Mouse (Mus musculus) embryonic facial prominence, embryonic 13.5 days (tissue): Measurements from ENCODE around the gene Mfsd1. TPM values are rescaled to one million over a fixed set of nuclear protein-coding genes. Genes with fewer than 3 reads are reported as not detected.

Experiments used
- ATAC-seq: fragments of 200-750 bp; cut with Nextera tagmentation; 2 replicates; pipeline ENCODE4 v1.8.0; 2017; ENCODE audit warnings: low read depth; ENCODE audit not compliant: insufficient number of reproducible peaks, insufficient read depth, low FRiP score, low TSS enrichment
- H3K27ac ChIP-seq: fragments of 300-500 bp; sonication (generic); 2 replicates; pipeline ENCODE4 v1.5.1; 2015; ENCODE audit warnings: moderate library complexity, mild to moderate bottlenecking, inconsistent platforms
- H3K27me3 ChIP-seq: fragments of 300-500 bp; sonication (generic); 2 replicates; pipeline ENCODE4 v1.6.1; 2015; ENCODE audit warnings: mild to moderate bottlenecking, inconsistent platforms
- H3K36me3 ChIP-seq: fragments of 300-500 bp; sonication (generic); 2 replicates; pipeline ENCODE4 v1.6.1; 2015; ENCODE audit warnings: mild to moderate bottlenecking, inconsistent platforms
- H3K4me1 ChIP-seq: fragments of 300-500 bp; sonication (generic); 2 replicates; pipeline ENCODE4 v1.6.1; 2015; ENCODE audit warnings: inconsistent platforms
- H3K4me2 ChIP-seq: fragments of 300-500 bp; sonication (generic); 2 replicates; pipeline ENCODE4 v1.6.1; 2015; ENCODE audit warnings: moderate library complexity, mild to moderate bottlenecking, inconsistent platforms
- H3K4me3 ChIP-seq: fragments of 300-500 bp; sonication (generic); 2 replicates; pipeline ENCODE4 v1.5.1; 2015; ENCODE audit warnings: mild to moderate bottlenecking, inconsistent platforms
- H3K9ac ChIP-seq: fragments of 300-500 bp; sonication (generic); 2 replicates; pipeline ENCODE4 v1.6.1; 2015; ENCODE audit warnings: mild to moderate bottlenecking, inconsistent platforms
- H3K9me3 ChIP-seq: fragments of 300-500 bp; sonication (generic); 2 replicates; pipeline ENCODE4 v1.6.1; 2016; ENCODE audit warnings: inconsistent platforms
- WGBS: fragments of 180-500 bp; shearing (Covaris S2); methylation state at CpG from one replicate; pipeline ENCODE4 v1.1.7; 2015; ENCODE audit warnings: mixed read lengths; 5-methylcytosine and 5-hydroxymethylcytosine counted together
- polyA plus RNA-seq: library from polyadenylated mRNA; unstranded; fragments of >200 nt; fragmentation: Nextera tagmentation; extraction: Ambion mirVana; gene quantifications from 2 replicates; pipeline ENCODE4 v1.2.1, GENCODE M21; 2015

Gene Mfsd1
- polyA plus RNA-seq, 1 experiment from 2014 or later: 54.8 TPM

GRCm38 (mm10) chr3:67572918-67573317, 9.6 kb upstream of the Mfsd1 start:
- 66% methylated on average over 4 of the region's 4 CpGs for WGBS
- no peak; the same call in 1 of the 2 replicates for ATAC-seq
- no peaks in the 10 kb centered on the region for H3K4me1 ChIP-seq

GRCm38 (mm10) chr3:67573523-67573922, 9.0 kb upstream of the Mfsd1 start:
- no peak overlapping the region for H3K27ac ChIP-seq
- no peaks in the 10 kb centered on the region for H3K4me1 ChIP-seq
- ATAC-seq: no peak
- no peaks in the 10 kb centered on the region for H3K9me3 ChIP-seq
- H3K4me3 ChIP-seq: no peak overlapping the region
- H3K36me3 ChIP-seq: no peaks in the 10 kb centered on the region
- peaks cover 21% of the 10 kb centered on the region for H3K27me3 ChIP-seq
- 0% methylated on average over 1 of the region's 1 CpGs for WGBS
- H3K4me2 ChIP-seq: no peak overlapping the region
- H3K9ac ChIP-seq: no peak overlapping the region

More at GRCm38 (mm10) chr3:67572918-67573317, 9.6 kb upstream of the Mfsd1 start:
- no peaks in the 10 kb centered on the region for H3K9me3 ChIP-seq
- no peak overlapping the region for H3K27ac ChIP-seq
- H3K4me3 ChIP-seq: no peak overlapping the region
- H3K4me2 ChIP-seq: no peak overlapping the region
- H3K36me3 ChIP-seq: no peaks in the 10 kb centered on the region
- H3K27me3 ChIP-seq: peaks cover 21% of the 10 kb centered on the region
- no peak overlapping the region for H3K9ac ChIP-seq

GRCm38 (mm10) chr3:67576248-67576647, 6.3 kb upstream of the Mfsd1 start:
- no peak for ATAC-seq
- Histone ChIP-seq H3K9me3 (no peaks in the 10 kb centered on the region), H3K4me1 (no peaks in the 10 kb centered on the region), H3K9ac (no peak overlapping the region), H3K36me3 (no peaks in the 10 kb centered on the region), H3K27me3 (peaks cover 12% of the 10 kb centered on the region; the same call in 1 of the 2 replicates), H3K4me2 (no peak overlapping the region), H3K4me3 (no peak overlapping the region), H3K27ac (no peak overlapping the region)
- WGBS: 82% methylated on average over 2 of the region's 2 CpGs

- H3K4me1 ChIP-seq: no peaks in the 10 kb centered on the region
- H3K9me3 ChIP-seq: no peaks in the 10 kb centered on the region
- H3K36me3 ChIP-seq: no peaks in the 10 kb centered on the region
- H3K9ac ChIP-seq: no peak overlapping the region
- 85% methylated on average over 6 of the region's 6 CpGs for WGBS
- no peak overlapping the region for H3K4me3 ChIP-seq
- ATAC-seq: no peak
- H3K27me3 ChIP-seq: peaks cover 12% of the 10 kb centered on the region; the same call in 1 of the 2 replicates
- H3K4me2 ChIP-seq: no peak overlapping the region
- no peak overlapping the region for H3K27ac ChIP-seq
Measured at GRCm38 (mm10) chr3:67576724-67577123, 5.8 kb upstream of the Mfsd1 start.

GRCm38 (mm10) chr3:67583125-67583845, 744 bp downstream of the Mfsd1 start:
- Histone ChIP-seq H3K27ac (peak overlapping the region; percentile 64; the same call in 1 of the 2 replicates), H3K4me2 (peak overlapping the region; percentile 86), H3K27me3 (no peaks in the 10 kb centered on the region), H3K9ac (peak overlapping the region; percentile 84), H3K36me3 (peaks cover 16% of the 10 kb centered on the region), H3K4me3 (peak overlapping the region; percentile 90), H3K9me3 (no peaks in the 10 kb centered on the region), H3K4me1 (peaks cover 9% of the 10 kb centered on the region)
- 16% methylated on average over 16 of the region's 16 CpGs for WGBS
- ATAC-seq: 0 out of 2 replicates have a peak, but pooled peaks have one; percentile 18

- Histone ChIP-seq H3K4me3 (peak overlapping the region; percentile 90), H3K4me2 (peak overlapping the region; percentile 86), H3K36me3 (peaks cover 19% of the 10 kb centered on the region), H3K27me3 (no peaks in the 10 kb centered on the region), H3K27ac (no peak overlapping the region), H3K9me3 (no peaks in the 10 kb centered on the region), H3K9ac (no peak overlapping the region), H3K4me1 (peaks cover 9% of the 10 kb centered on the region)
- 79% methylated on average over 6 of the region's 6 CpGs for WGBS
- no peak for ATAC-seq
Measured at GRCm38 (mm10) chr3:67583846-67584186, 1.3 kb downstream of the Mfsd1 start.

GRCm38 (mm10) chr3:67586511-67586910, 4.0 kb downstream of the Mfsd1 start:
- ATAC-seq: no peak
- Histone ChIP-seq H3K36me3 (peaks cover 46% of the 10 kb centered on the region), H3K4me1 (peaks cover 9% of the 10 kb centered on the region), H3K4me2 (no peak overlapping the region), H3K4me3 (no peak overlapping the region), H3K27ac (no peak overlapping the region), H3K27me3 (no peaks in the 10 kb centered on the region), H3K9me3 (no peaks in the 10 kb centered on the region), H3K9ac (no peak overlapping the region)
- 90% methylated on average over 2 of the region's 2 CpGs for WGBS

GRCm38 (mm10) chr3:67587430-67587829, 4.9 kb downstream of the Mfsd1 start:
- Histone ChIP-seq H3K27ac (no peak overlapping the region), H3K9me3 (no peaks in the 10 kb centered on the region), H3K36me3 (peaks cover 55% of the 10 kb centered on the region), H3K4me2 (no peak overlapping the region), H3K4me3 (no peak overlapping the region), H3K4me1 (peaks cover 9% of the 10 kb centered on the region), H3K9ac (no peak overlapping the region), H3K27me3 (no peaks in the 10 kb centered on the region)
- no peak for ATAC-seq
- WGBS: 79% methylated on average over 9 of the region's 9 CpGs

- no peak overlapping the region for H3K9ac ChIP-seq
- H3K4me3 ChIP-seq: no peak overlapping the region
- no peak overlapping the region for H3K4me2 ChIP-seq
- H3K27ac ChIP-seq: no peak overlapping the region
- no peak for ATAC-seq
- WGBS: 94% methylated on average over 13 of the region's 13 CpGs
- no peaks in the 10 kb centered on the region for H3K9me3 ChIP-seq
- no peaks in the 10 kb centered on the region for H3K4me1 ChIP-seq
- H3K27me3 ChIP-seq: no peaks in the 10 kb centered on the region
- peaks cover 53% of the 10 kb centered on the region for H3K36me3 ChIP-seq
Measured at GRCm38 (mm10) chr3:67601616-67602138, 19.1 kb downstream of the Mfsd1 start.

- no peak overlapping the region for H3K9ac ChIP-seq
- H3K27me3 ChIP-seq: no peaks in the 10 kb centered on the region; the same call in 1 of the 2 replicates
- no peaks in the 10 kb centered on the region for H3K4me1 ChIP-seq
- H3K4me2 ChIP-seq: no peak overlapping the region
- no peaks in the 10 kb centered on the region for H3K9me3 ChIP-seq
- no peak overlapping the region for H3K27ac ChIP-seq
- no peak overlapping the region for H3K4me3 ChIP-seq
- ATAC-seq: no peak
- no peaks in the 10 kb centered on the region for H3K36me3 ChIP-seq
Measured at GRCm38 (mm10) chr3:67618222-67618621, 35.7 kb downstream of the Mfsd1 start.

- no peak for ATAC-seq
- 91% methylated on average over 1 of the region's 1 CpGs for WGBS
- Histone ChIP-seq H3K27me3 (no peaks in the 10 kb centered on the region), H3K36me3 (no peaks in the 10 kb centered on the region), H3K27ac (no peak overlapping the region), H3K4me2 (no peak overlapping the region), H3K9ac (no peak overlapping the region), H3K4me1 (no peaks in the 10 kb centered on the region), H3K4me3 (no peak overlapping the region), H3K9me3 (no peaks in the 10 kb centered on the region)
Measured at GRCm38 (mm10) chr3:67624629-67625028, 42.1 kb downstream of the Mfsd1 start.

- no peaks in the 10 kb centered on the region for H3K9me3 ChIP-seq
Measured at GRCm38 (mm10) chr3:67643135-67643534, 60.6 kb downstream of the Mfsd1 start.

More at GRCm38 (mm10) chr3:67643135-67643534, 60.6 kb downstream of the Mfsd1 start:
- WGBS: 76% methylated on average over 3 of the region's 3 CpGs
- Histone ChIP-seq H3K4me2 (no peak overlapping the region), H3K36me3 (no peaks in the 10 kb centered on the region), H3K4me3 (no peak overlapping the region), H3K27ac (no peak overlapping the region), H3K9ac (no peak overlapping the region), H3K27me3 (no peaks in the 10 kb centered on the region), H3K4me1 (0 out of 2 replicates have a peak, but pooled peaks cover 6% of the 10 kb centered on the region)
- no peak for ATAC-seq
